Mouse (Mus musculus): ENCODE measurements around the gene Tmem120a.

The Tmem120a gene

GRCm38 (mm10) chr5:135711582-135712355 lies 32.5 kb downstream of the Tmem120a start:
- intact Hi-C loops (cut with DNase I) = no loop called here

DNA sequence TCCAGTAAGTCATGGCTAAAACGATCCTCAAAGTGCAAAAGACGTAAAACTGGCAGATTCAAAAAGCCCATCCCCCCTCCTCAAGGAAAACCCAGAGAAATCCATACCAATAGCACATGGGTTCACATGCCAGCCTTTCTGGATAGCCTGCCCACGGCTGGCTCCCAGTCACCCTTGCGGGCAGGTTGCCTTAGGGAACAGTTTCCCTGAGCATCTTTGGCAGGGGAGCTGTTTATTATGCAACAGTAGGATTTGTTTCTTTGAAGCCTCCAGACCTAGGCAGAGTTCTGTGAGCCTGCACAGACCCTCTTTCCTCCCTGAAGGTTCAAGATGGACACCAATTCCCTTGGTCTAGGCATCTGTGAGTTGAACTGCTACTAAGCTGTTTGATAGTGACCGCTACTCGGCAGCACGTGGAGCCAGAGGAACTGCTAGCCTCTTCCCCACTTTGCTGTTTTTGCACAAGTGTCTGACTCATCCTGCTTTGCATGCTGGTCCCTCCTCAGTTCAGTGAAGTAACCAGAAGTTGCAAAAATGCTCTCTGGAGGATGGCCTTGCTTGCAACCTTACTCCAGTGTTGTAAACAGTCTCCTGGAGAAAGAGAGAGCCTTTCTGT lies 33.5 kb downstream of the Tmem120a start:
- intact Hi-C loops (cut with DNase I) = no loop called here

- intact Hi-C loops (cut with DNase I) = no loop called here
These were observed 34.5 kb downstream of the Tmem120a start for GRCm38 (mm10) chr5:135709716-135710115.

DNA sequence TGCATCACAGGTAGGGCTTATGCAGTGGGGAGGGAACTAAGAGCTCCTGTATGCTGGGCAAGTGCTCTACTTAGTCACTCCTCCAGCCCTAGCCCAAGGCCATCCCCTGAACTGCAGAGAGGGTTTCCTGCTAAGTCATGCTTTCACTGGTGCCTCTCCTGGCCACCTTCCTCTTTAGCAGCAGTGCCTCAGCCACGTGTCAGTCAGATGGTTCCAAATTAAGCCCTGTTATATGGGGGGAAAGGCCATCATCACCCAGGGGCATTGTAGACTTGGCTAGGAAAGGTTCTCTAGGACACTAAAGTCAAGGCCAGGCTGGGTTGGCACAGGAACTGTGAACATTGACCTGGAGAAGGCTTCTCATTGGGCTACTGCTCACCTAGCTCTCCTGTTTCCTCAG lies 36.4 kb downstream of the Tmem120a start:
- intact Hi-C loops (cut with DNase I) = no loop called here

- intact Hi-C loops (cut with DNase I) = no loop called here
These were observed 37.2 kb downstream of the Tmem120a start for GRCm38 (mm10) chr5:135707039-135707438.

DNA sequence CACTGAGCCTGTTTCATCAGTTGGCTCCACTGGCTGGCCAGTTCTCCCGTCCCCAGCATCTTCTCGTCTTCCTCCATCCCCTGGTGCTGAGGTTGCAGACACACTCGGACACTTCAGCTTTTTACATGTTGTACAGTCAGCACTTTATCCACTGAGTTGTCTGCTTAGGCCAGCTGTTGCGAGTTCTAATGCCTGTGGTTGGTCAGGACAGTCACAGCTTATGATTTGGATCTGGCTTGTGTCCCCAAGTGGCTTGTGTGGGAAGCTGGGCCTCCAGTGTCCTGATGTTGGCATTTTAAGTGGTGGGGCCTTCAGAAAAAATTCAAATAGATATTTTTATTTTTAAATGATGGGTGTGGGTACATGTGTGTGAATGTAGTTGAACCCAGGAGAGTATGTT lies 38.9 kb downstream of the Tmem120a start:
- intact Hi-C loops (cut with DNase I) = no loop called here

GRCm38 (mm10) chr5:135703431-135703830 lies 40.8 kb downstream of the Tmem120a start:
- intact Hi-C loops (cut with DNase I) = no loop called here

GRCm38 (mm10) chr5:135702682-135703192 lies 41.5 kb downstream of the Tmem120a start:
- intact Hi-C loops (cut with DNase I) = no loop called here

GRCm38 (mm10) chr5:135702190-135702589 lies 42.1 kb downstream of the Tmem120a start:
- intact Hi-C loops (cut with DNase I) = no loop called here

GRCm38 (mm10) chr5:135701601-135702000 lies 42.6 kb downstream of the Tmem120a start:
- intact Hi-C loops (cut with DNase I) = no loop called here

DNA sequence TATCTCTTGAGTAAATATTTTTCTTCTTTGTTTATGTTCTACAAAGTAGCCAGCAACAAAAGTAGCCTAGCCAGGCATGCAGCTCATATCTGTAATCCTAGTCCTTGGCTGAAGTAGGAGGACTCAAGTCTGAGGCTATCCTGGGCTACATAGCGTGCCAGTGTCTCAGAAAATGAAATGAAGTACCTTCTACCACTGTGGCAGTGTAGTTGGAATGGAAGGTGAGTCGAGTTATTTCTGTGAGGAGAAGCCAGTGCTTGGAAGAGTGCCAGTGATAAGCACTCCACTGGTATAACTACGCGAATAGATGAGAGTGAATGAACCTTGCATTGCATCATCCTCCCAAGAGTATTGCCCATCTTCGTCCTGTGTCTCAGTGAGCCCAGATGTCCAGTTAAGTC lies 46.5 kb downstream of the Tmem120a start:
- intact Hi-C loops (cut with DNase I) = no loop called here

- intact Hi-C loops (cut with DNase I) = no loop called here
These were observed 48.9 kb downstream of the Tmem120a start for GRCm38 (mm10) chr5:135695277-135695721.

DNA sequence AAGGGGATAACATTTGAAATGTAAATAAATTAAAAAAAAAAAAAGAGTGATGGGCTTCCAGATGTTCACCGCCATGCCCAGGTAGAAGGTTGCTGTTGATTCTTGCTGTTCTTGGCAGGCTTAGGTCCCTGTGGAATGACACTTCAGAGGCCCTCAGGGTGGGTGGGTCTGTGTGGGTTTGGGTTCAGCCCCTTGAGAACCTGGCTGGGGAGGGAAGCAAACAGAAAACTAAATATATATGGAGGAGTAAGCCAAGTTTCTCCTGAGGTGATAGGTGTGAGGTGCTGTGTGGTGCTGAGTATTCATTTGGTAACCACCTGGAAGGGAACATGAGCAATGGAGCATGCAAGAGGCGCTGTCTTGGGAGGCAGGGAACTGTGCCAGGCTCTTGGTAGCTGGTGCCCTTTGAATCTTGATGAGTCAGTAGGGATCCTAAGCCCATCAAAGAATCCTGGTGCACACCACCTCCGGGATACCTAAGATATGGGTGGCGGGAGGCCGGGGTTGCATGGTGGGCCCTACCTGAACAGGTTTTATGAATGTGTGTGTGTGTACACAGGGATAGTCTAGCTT lies 50.9 kb downstream of the Tmem120a start:
- intact Hi-C loops (cut with DNase I) = loop anchor here (5.0 kb wide), 1 partner anchor 44 kb away; no protein-coding TSS in a partner anchor

DNA sequence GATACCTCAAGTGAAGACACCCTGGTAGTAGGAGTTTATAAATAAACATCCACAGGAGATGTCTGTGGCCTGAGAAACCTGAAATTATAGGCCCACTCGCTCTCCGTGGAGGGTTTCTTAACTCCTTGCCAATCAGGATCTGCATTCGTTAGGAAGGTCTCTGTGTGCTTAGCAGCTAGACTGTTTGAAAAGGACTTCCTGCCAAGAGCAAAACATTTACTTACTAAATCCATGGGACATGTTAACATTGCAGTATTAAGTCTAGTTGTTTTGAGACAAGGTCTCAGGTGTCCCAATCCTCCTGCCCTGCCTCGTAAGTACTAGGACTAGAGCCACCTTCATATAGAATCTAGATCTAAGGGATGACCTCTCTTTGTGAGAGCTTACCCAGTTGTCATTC lies 53.0 kb downstream of the Tmem120a start:
- intact Hi-C loops (cut with DNase I) = loop anchor here (5.0 kb wide), 1 partner anchor 46 kb away; no protein-coding TSS in a partner anchor

DNA sequence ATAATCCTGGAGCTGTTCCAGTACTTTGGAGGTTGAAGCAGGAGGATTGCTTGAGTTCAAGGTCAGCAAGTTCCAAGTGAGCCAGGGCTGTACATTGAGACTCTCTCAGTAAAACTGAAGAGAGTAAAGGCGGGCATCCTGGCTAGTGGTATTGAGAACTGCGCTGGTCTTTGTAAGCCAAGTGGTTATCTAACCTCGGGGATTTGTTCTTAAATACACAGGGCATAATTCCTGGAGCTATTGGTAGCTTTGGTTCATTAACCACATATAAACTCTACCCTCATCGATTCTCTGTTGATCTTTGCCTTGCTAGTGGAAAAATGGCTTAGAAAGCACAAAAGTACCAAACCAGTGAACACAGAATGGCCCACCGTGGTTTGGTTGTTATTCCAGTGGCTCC lies 53.8 kb downstream of the Tmem120a start:
- intact Hi-C loops (cut with DNase I) = loop anchor here (5.0 kb wide), 1 partner anchor 47 kb away; no protein-coding TSS in a partner anchor

Small RNA genes within 50 kb of the gene (microRNA-seq; reads per million reads assigned to microRNA genes)
- 0.12 to 0.23 reads per million in 2 experiments for gene Mir7034
